Mouse (Mus musculus): ENCODE results near the gene Wdr25.
"Not testable (repeated sequence)": the region's sequence is repeated elsewhere in the genome, so short reads cannot be mapped to it uniquely, and the experiment has no call there.

DNA sequence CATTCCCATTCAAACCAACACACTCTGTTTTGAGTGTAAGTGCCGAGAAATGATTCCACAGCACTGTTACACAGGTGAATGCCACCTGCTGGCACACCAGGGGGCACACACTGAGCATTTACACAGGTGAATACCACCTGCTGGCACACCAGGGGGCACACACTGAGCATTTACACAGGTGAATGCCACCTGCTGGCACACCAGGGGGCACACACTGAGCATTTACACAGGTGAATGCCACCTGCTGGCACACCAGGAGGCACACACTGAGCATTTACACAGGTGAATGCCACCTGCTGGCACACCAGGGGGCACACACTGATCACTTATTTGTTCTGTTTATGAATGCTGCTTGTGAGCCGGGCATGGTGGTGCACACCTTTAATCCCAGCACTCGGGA, 45.4 kb upstream of the Wdr25 start:
- not testable (repeated sequence) for TF ChIP-seq POLR2A (IDR thresholded peaks at IDR 0.05; ENCODE audit: borderline replicate concordance, control insufficient read depth, low read depth, low read length); CTCF (IDR thresholded peaks at IDR 0.05; ENCODE audit: control insufficient read depth, insufficient read depth, low read length)

Data from bone marrow, adult 2 months (tissue).